Mouse (Mus musculus) ES-E14 (cell line): ENCODE measurements around the gene Ezr.
"Not testable (repeated sequence)": the region's sequence is repeated elsewhere in the genome, so short reads cannot be mapped to it uniquely, and the experiment has no call there.

Source experiments
- CHD2 ChIP-seq: IDR thresholded peaks from 2 replicates; pipeline ENCODE4 v1.6.1; 2014; ENCODE audit warnings: mild to moderate bottlenecking, low read depth, low read length, inconsistent platforms
- HCFC1 ChIP-seq: IDR thresholded peaks from 2 replicates; pipeline ENCODE4 v1.6.1; 2012; ENCODE audit warnings: low read length, inconsistent platforms, borderline replicate concordance; ENCODE audit not compliant: insufficient read depth
- MAFK ChIP-seq: IDR thresholded peaks from 2 replicates; pipeline ENCODE4 v1.6.1; 2014; ENCODE audit warnings: mild to moderate bottlenecking, low read depth, low read length, inconsistent platforms; ENCODE audit not compliant: insufficient read depth
- ZC3H11A ChIP-seq: IDR thresholded peaks from 2 replicates; pipeline ENCODE4 v1.6.1; 2012; ENCODE audit warnings: low read depth, mild to moderate bottlenecking, inconsistent platforms, low read length, borderline replicate concordance
- ZNF384 ChIP-seq: IDR thresholded peaks from 2 replicates; pipeline ENCODE4 v1.6.1; 2012; ENCODE audit warnings: low read depth, low read length, inconsistent platforms

GRCm38 (mm10) chr17:6696521-6696920, 86.1 kb downstream of the Ezr start:
- not testable (repeated sequence) for TF ChIP-seq ZNF384, ZC3H11A, HCFC1, MAFK, CHD2
